Mouse (Mus musculus): ENCODE data around the gene Dact3. TPM values are rescaled to one million over a fixed set of nuclear protein-coding genes. Genes with fewer than 3 reads are reported as not detected.

The Dact3 gene
- total and polyA plus RNA-seq, 3 experiments: 0.31 to 2.1 TPM; not detected in 1

DNA sequence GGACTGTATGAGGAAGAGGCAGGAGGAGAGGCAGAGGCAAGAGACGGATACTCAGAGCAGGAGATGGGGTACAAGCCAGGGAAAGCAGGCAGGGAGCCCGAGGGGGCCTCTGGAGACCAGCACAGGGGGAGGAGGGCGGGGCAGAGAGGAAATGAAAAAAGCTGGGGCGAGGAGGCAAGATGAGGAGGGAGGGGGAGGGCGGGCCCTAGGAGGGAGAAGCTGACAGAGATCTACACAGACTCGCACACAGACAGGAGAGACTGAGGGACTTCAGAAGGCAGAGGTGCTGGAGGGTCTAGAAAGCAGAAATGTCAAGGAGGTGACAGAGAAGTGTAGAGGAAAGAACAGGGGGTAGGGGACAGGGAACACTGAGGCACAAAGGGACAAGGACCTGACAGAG lies 31.2 kb downstream of the Dact3 start, which contains the start of gene Ptgir (continued):
- TF ChIP-seq ELF1 (IDR thresholded peaks at IDR 0.05; ENCODE audit: low read depth, low read length) (no peak), USF1 (IDR thresholded peaks at IDR 0.05; ENCODE audit: low read depth, low read length) (no peak), SMC3 (IDR thresholded peaks at IDR 0.05; ENCODE audit: low read depth, low read length) (no peak), RAD21 (IDR thresholded peaks at IDR 0.05; ENCODE audit: low read depth, low read length) (no peak), TAL1 (IDR thresholded peaks at IDR 0.05; ENCODE audit: low read length) (no peak), NELFE (IDR thresholded peaks at IDR 0.05; ENCODE audit: low read depth, low read length) (peak; percentile 61), ETS1 (IDR thresholded peaks at IDR 0.05; ENCODE audit: low read depth, low read length) (no peak), TBP (IDR thresholded peaks at IDR 0.05; ENCODE audit: low read depth, low read length) (peak; percentile 62), ZNF384 (IDR thresholded peaks at IDR 0.05; ENCODE audit: low read depth, low read length) (peak; percentile 54; the same call in 1 of the 2 replicates), MAFK (IDR thresholded peaks at IDR 0.05; ENCODE audit: borderline replicate concordance, low read depth, low read length) (no peak), HCFC1 (IDR thresholded peaks at IDR 0.05; ENCODE audit: low read depth, low read length) (peak; percentile 37; the same call in 1 of the 2 replicates), ZMIZ1 (IDR thresholded peaks at IDR 0.05; ENCODE audit: low read depth, low read length) (no peak), UBTF (IDR thresholded peaks at IDR 0.05; ENCODE audit: borderline replicate concordance, insufficient read depth, low read depth, low read length) (no peak), POLR2AphosphoS5 (IDR thresholded peaks at IDR 0.05; ENCODE audit: borderline replicate concordance, low read depth, low read length) (no peak), ZKSCAN1 (IDR thresholded peaks at IDR 0.05; ENCODE audit: low read depth, low read length) (no peak), RCOR1 (IDR thresholded peaks at IDR 0.05; ENCODE audit: low read depth, low read length) (no peak), MAZ (IDR thresholded peaks at IDR 0.05; ENCODE audit: low read depth, low read length) (peak; percentile 88), JUND (IDR thresholded peaks at IDR 0.05; ENCODE audit: low read depth, low read length) (no peak), MEF2A (IDR thresholded peaks at IDR 0.05; ENCODE audit: extremely low read depth, insufficient replicate concordance, low read depth, low read length, poor library complexity, severe bottlenecking) (no peak), GABPA (IDR thresholded peaks at IDR 0.05; ENCODE audit: low read depth, low read length) (no peak), EP300 (IDR thresholded peaks at IDR 0.05; ENCODE audit: low read depth in 1 of 2, low read length in 2 of 2) (no peak), CHD2 (IDR thresholded peaks at IDR 0.05; ENCODE audit: low read length) (no peak), POLR2A (IDR thresholded peaks at IDR 0.05; ENCODE audit: control insufficient read depth in 1 of 2, insufficient read depth in 1 of 2, low read depth in 1 of 2, low read length in 2 of 2, poor library complexity in 1 of 2) (peak in 1 of 2 experiments; percentile 72; a peak in 2 of 4 replicates), CHD1 (IDR thresholded peaks at IDR 0.05; ENCODE audit: low read depth, low read length) (no peak)

Measured in MEL (cell line).